Mouse (Mus musculus) forebrain, embryonic 16.5 days (tissue): ENCODE data around the gene Jmjd6. TPM values are rescaled to one million over a fixed set of nuclear protein-coding genes. Genes with fewer than 3 reads are reported as not detected.
"Not testable (repeated sequence)": the region's sequence is repeated elsewhere in the genome, so short reads cannot be mapped to it uniquely, and the experiment has no call there.

ENCODE experiments used
- ATAC-seq: fragments of 200-750 bp; cut with Nextera tagmentation; 2 replicates; pipeline ENCODE4 v1.8.0; 2017; ENCODE audit warnings: mild to moderate bottlenecking, moderate library complexity
- H3K27ac ChIP-seq: fragments of 300-500 bp; sonication (generic); 2 replicates; pipeline ENCODE4 v1.5.1; 2014; ENCODE audit warnings: low read length, control low read depth
- H3K27me3 ChIP-seq: fragments of 300-500 bp; sonication (generic); replicated peaks from 2 replicates; pipeline ENCODE4 v1.6.1; 2014; ENCODE audit warnings: low read length; ENCODE audit not compliant: control insufficient read depth, insufficient read depth
- H3K36me3 ChIP-seq: fragments of 300-500 bp; sonication (generic); 2 replicates; pipeline ENCODE4 v1.6.1; 2014; ENCODE audit not compliant: control insufficient read depth, insufficient read depth
- H3K4me1 ChIP-seq: fragments of 300-500 bp; sonication (generic); replicated peaks from 2 replicates; pipeline ENCODE4 v1.6.1; 2014; ENCODE audit warnings: low read length; ENCODE audit not compliant: control insufficient read depth, insufficient read depth
- H3K4me2 ChIP-seq: fragments of 300-500 bp; sonication (generic); 2 replicates; pipeline ENCODE4 v1.6.1; 2014; ENCODE audit warnings: mild to moderate bottlenecking, low read length, control low read depth
- H3K4me3 ChIP-seq: fragments of 300-500 bp; sonication (generic); replicated peaks from 2 replicates; pipeline ENCODE4 v1.5.1; 2014; ENCODE audit warnings: mild to moderate bottlenecking, low read length, control low read depth
- H3K9ac ChIP-seq: fragments of 300-500 bp; sonication (generic); replicated peaks from 2 replicates; pipeline ENCODE4 v1.6.1; 2014; ENCODE audit warnings: low read depth, low read length, control low read depth
- H3K9me3 ChIP-seq: fragments of 300-500 bp; sonication (generic); 2 replicates; pipeline ENCODE4 v1.6.1; 2016; ENCODE audit warnings: low read length; ENCODE audit not compliant: control insufficient read depth
- WGBS: fragments of 180-500 bp; shearing (Covaris S2); extraction: QIAGEN DNeasy Blood & Tissue Kit; methylation state at CpG from one replicate; pipeline ENCODE4 v1.1.7; 2014; 5-methylcytosine and 5-hydroxymethylcytosine counted together
- polyA plus RNA-seq: library from polyadenylated mRNA; unstranded; fragments of >200 nt; fragmentation: Nextera tagmentation; extraction: Ambion mirVana; gene quantifications from 2 replicates; pipeline ENCODE4 v1.2.1, GENCODE M21; 2015

The Jmjd6 gene
- polyA plus RNA-seq, 1 experiment from 2014 or later, result 71.2 TPM

DNA sequence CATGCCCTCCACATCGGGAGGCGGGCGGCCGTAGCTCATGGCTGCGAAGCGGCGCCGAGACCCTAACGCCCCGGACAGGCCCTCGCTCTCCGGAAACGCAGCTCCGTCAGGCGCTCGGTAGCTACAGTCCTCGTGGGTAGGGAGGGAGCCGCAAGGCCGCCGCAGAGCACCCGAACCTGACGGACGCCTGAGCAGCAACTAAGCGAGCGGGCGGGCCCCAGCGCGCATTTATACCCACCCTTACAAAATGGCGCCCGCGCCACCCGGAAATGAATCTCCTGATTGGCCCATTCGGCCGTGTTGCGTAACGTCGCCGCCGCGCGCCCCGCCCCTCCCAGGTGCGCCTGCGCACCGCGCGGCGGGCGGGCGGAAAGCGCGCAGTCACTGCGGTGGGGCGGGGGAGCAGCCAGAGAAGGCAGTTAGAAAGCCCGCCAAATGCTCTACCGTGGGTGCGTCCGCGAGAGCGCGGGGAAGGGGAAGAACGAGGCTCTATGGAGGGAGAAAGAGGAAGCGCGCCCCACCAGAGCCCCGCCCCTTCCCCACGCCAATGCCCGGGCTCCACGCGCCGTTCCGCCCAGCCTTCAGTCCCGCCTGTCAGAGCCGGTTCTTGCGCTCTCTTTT, 9.8 kb upstream of the Jmjd6 start, which contains the start of gene Srsf2:
TSS of gene Srsf2 (minus strand) at position 204 of the 621 bp plus-strand sequence.
- Histone ChIP-seq H3K9me3 (no peaks in the 10 kb centered on the region), H3K36me3 (peaks cover 6% of the 10 kb centered on the region; the same call in 1 of the 2 replicates), H3K27me3 (no peaks in the 10 kb centered on the region), H3K27ac (peak within 1 kb of the TSS; percentile 99), H3K9ac (peak within 1 kb of the TSS; percentile 97), H3K4me3 (peak within 1 kb of the TSS; percentile 65), H3K4me2 (peak within 1 kb of the TSS; percentile 84), H3K4me1 (peaks cover 23% of the 10 kb centered on the region)
- under 1% methylated on average over 60 of the region's 74 CpGs for whole genome bisulfite sequencing
- ATAC-seq, result peak; percentile 88

DNA sequence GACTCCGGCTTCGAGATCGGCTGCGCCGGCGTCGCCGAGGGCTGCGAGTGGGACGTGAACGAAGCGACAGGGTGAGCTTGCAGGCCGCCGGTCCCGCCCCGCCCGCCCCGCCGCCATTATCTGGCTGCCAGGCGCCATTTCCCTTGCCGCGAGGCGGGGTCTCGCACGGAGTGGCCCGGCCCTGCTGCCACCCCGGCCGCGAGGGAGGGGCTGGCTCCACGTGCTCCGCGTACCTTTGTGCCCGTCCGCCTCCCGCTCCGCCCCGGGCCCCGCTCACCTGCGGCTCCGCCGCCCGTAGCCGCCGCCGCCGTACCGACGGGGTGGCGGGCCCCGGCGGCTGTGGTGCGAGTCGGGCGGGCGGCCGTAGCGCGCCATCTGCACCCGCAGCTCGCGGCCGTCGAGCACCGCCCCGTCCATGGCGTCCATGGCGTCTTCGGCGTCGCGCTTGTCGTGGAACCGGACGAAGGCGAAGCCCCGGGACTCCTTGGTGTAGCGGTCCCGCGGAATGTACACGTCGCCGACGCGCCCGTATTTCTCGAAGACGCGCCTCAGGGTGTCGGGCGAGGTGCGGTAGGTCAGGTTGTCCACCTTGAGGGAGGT, 9.1 kb upstream of the Jmjd6 start, which contains the start of gene Mfsd11:
TSS of gene Mfsd11 (plus strand) at position 150 of the 600 bp plus-strand sequence.
- H3K9ac ChIP-seq, result peak within 1 kb of the TSS; percentile 97
- H3K36me3 ChIP-seq, result peaks cover 9% of the 10 kb centered on the region; the same call in 1 of the 2 replicates
- peak within 1 kb of the TSS; percentile 99 for H3K27ac ChIP-seq
- no peaks in the 10 kb centered on the region for H3K27me3 ChIP-seq
- peaks cover 23% of the 10 kb centered on the region for H3K4me1 ChIP-seq
- H3K9me3 ChIP-seq, result no peaks in the 10 kb centered on the region
- WGBS, result 0% methylated on average over 62 of the region's 91 CpGs
- ATAC-seq, result peak; percentile 57
- peak within 1 kb of the TSS; percentile 84 for H3K4me2 ChIP-seq
- peak within 1 kb of the TSS; percentile 65 for H3K4me3 ChIP-seq

DNA sequence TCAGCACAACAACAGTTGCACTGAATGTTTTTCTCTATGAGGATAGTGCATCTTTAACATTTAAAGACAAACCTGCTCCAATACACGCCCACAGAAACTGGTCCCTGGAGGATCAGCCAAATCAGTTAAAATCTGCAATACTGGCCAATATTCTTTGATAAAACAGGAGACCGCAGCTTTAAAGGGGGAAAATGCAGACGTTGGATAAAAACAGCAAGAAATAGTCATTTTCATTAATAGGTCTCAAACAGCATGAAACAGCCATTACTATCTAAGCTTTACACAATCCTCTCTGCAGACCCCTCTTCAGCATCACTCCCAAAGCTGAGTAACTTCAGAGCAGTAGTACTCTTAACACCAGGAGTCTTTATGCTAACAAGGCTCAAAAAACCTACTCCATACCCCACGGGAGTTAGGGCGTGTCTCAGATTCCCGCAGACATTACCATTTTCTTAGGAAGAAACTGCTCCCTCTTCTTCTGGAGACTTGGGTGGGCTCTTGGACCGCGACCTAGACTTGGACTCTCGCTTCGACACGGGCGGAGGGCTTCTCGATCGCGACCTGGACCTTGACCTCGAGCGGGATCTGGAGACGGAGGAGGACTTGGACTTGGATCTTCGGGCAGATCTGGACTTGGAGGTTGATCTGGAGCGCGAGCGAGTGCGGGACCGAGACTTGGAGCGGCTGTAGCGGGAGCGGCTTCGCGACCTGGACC, 8.5 kb upstream of the Jmjd6 start:
- under 1% methylated on average over 29 of the region's 29 CpGs for WGBS
- Histone ChIP-seq H3K27ac (peak overlapping the region; percentile 98), H3K27me3 (no peaks in the 10 kb centered on the region), H3K9me3 (no peaks in the 10 kb centered on the region), H3K4me3 (peak overlapping the region; percentile 65), H3K36me3 (peaks cover 9% of the 10 kb centered on the region; the same call in 1 of the 2 replicates), H3K9ac (peak overlapping the region; percentile 97), H3K4me2 (peak overlapping the region; percentile 84), H3K4me1 (peaks cover 23% of the 10 kb centered on the region)
- ATAC-seq, result no peak

DNA sequence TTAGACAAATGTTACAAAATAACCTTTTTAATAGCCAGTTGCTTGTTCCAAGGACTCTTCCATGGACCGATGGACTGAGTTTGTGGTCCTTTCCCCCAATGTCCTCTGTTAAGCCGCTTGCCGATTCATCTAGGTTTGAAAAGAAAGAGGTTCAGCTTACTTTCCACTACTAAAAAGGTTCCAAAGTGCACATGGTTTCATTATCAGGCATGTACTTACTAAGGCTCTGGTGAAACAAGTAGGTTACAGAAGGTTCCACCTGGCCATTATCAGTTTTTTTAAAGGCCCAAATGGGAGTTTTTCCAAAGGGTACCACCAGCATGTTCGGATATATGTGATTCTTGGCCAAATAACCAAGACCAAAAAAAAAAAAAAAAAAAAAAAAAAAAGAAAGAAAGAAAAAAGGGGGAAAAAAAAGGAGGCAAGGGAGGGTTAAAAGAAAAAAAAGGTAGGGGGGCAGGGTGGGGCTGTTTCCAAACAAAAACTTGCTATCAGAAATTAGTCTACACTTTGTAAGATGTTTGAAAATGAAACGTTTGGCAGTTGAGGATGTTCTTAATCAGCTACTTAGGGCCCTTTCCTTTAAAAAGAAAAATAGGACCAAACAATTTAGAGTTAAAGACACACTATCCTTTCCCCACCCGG, 7.7 kb upstream of the Jmjd6 start:
- WGBS, result 20% methylated on average over 6 of the region's 6 CpGs
- H3K36me3 ChIP-seq, result peaks cover 9% of the 10 kb centered on the region; the same call in 1 of the 2 replicates
- peak overlapping the region; percentile 84 for H3K4me2 ChIP-seq
- H3K9me3 ChIP-seq, result no peaks in the 10 kb centered on the region
- peaks cover 23% of the 10 kb centered on the region for H3K4me1 ChIP-seq
- H3K27ac ChIP-seq, result no peak overlapping the region
- H3K4me3 ChIP-seq, result peak overlapping the region; percentile 65
- no peak for ATAC-seq
- peak overlapping the region; percentile 97; the same call in 1 of the 2 replicates for H3K9ac ChIP-seq
- no peaks in the 10 kb centered on the region for H3K27me3 ChIP-seq

DNA sequence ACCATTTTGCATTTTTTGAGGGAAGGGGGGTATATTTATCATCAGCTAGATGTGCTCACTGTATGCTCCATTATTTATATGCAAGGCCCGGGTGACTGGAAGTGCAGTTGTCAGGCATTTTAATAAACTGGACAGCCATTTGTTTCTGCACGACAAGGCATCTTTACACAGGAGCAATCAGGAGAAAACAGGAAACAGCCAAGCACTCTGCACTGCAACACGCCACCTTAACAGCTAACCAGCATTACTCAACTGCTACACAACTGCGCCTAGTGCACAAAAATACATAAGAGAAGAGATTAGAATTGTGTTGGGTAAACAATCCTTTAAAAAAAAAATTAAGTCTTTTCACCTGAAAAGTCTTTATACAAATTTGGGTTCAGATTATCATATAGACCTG, 6.8 kb upstream of the Jmjd6 start:
- Histone ChIP-seq H3K27me3 (no peaks in the 10 kb centered on the region), H3K27ac (no peak overlapping the region), H3K4me3 (no peak overlapping the region), H3K9me3 (no peaks in the 10 kb centered on the region), H3K36me3 (peaks cover 9% of the 10 kb centered on the region; the same call in 1 of the 2 replicates), H3K9ac (no peak overlapping the region), H3K4me1 (peaks cover 20% of the 10 kb centered on the region), H3K4me2 (peak overlapping the region; percentile 29; the same call in 1 of the 2 replicates)
- no peak for ATAC-seq
- WGBS, result 45% methylated on average over 4 of the region's 4 CpGs

DNA sequence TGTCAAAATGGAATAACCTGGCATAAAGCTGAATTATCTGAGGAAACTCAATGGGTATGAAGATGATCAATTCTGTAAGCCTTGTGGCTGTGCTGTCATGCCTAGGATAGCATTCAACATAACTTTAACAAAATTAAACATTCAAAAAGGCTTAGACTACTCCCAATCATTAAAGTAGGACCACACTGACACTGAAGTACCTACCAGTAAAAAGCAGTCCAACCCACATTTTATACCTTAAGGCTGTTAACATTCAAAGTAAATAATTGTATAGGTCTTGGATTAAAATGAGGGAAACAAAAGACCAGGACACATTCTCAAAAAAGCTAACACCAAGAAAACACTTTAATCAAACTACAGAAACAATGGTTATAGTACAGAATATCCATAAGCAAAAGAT, 6.3 kb upstream of the Jmjd6 start:
- H3K36me3 ChIP-seq, result peaks cover 9% of the 10 kb centered on the region; the same call in 1 of the 2 replicates
- no peak overlapping the region for H3K9ac ChIP-seq
- no peak for ATAC-seq
- peaks cover 16% of the 10 kb centered on the region for H3K4me1 ChIP-seq
- no peaks in the 10 kb centered on the region for H3K9me3 ChIP-seq
- H3K27ac ChIP-seq, result no peak overlapping the region
- H3K4me2 ChIP-seq, result no peak overlapping the region
- no peak overlapping the region for H3K4me3 ChIP-seq
- no peaks in the 10 kb centered on the region for H3K27me3 ChIP-seq

DNA sequence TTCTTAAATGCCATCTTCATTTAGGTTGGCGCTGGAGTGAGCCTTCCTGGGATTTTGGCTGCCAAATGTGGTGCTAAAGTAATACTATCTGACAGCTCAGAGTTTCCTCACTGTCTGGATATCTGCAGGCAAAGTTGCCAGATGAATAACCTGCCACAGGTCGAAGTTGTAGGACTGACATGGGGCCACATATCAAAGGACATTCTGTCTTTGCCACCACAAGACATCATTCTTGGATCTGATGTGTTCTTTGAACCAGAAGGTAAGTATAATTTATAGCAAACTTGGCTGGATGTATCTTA, 5.6 kb upstream of the Jmjd6 start:
- peaks cover 18% of the 10 kb centered on the region for H3K4me1 ChIP-seq
- 72% methylated on average over 2 of the region's 2 CpGs for WGBS
- not testable (repeated sequence) for H3K36me3 ChIP-seq, H3K4me3 ChIP-seq, H3K4me2 ChIP-seq, H3K27ac ChIP-seq, H3K9me3 ChIP-seq, ATAC-seq, H3K9ac ChIP-seq, H3K27me3 ChIP-seq

DNA sequence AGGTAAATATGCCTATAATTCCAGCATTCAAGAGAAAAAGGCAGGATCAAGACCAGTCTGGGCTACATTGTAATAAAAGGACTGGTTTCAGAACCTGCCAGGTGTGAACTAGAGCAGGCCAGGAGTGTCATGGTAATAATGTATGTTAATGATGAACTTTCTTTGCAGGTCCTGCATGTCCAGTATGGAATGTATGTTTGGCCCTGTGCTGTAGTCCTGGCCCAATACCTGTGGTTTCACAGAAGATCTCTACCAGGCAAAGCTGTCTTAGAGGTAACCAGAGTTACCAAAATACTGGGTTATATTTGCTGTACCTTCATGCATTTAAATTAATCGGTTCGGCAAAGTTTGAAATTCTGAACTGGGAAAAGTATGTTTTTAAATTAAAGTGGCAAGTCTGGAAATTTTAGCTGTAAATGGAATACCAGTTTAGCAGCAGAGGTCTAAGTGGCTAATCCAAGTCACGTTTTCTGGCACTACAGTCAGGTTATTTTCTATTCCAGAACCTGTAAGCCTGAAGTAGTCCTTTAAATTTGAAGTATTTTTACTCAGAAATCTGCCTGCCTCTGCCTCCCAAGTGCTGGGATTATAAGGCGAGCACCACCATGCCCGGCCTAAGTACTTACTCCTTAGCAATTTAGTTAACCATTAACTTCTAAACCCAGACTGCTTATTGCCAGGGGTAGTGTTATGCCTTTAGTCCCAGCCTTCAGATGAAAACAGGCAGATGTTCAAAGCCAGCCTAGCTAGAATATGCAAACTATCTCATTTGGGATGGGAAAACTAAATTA, 5.0 kb upstream of the Jmjd6 start:
- H3K9ac ChIP-seq, result no peak overlapping the region
- H3K27me3 ChIP-seq, result no peaks in the 10 kb centered on the region
- H3K9me3 ChIP-seq, result no peaks in the 10 kb centered on the region
- ATAC-seq, result no peak
- peaks cover 9% of the 10 kb centered on the region; the same call in 1 of the 2 replicates for H3K36me3 ChIP-seq
- no peak overlapping the region for H3K4me2 ChIP-seq
- 82% methylated on average over 5 of the region's 5 CpGs for whole genome bisulfite sequencing
- H3K4me1 ChIP-seq, result peaks cover 18% of the 10 kb centered on the region
- H3K4me3 ChIP-seq, result no peak overlapping the region
- no peak overlapping the region for H3K27ac ChIP-seq
